Mouse (Mus musculus): ENCODE results near the gene Gpd1l. TPM values are rescaled to one million over a fixed set of nuclear protein-coding genes. Genes with fewer than 3 reads are reported as not detected.
A peak's percentile ranks its signal among the peaks of the same experiment; 100 is the strongest.

The Gpd1l gene
- polyA plus RNA-seq, 1 experiment from 2014 or later = 13.3 TPM

- no peaks in the 10 kb centered on the region for H3K27me3 ChIP-seq (ENCODE audit: control insufficient read depth, insufficient read depth, low read length)
- no peaks in the 10 kb centered on the region for H3K9me3 ChIP-seq (replicated peaks; ENCODE audit: control insufficient read depth, low read length)
- ATAC-seq (replicated peaks; ENCODE audit: insufficient number of reproducible peaks, low FRiP score, low TSS enrichment) = no peak
- peak overlapping the region; percentile 68 for H3K4me3 ChIP-seq (ENCODE audit: low read depth, low read length)
- 61% methylated on average over 11 of the region's 11 CpGs for WGBS (ENCODE audit: insufficient replicate concordance)
- H3K4me1 ChIP-seq (ENCODE audit: control insufficient read depth, insufficient read depth, low read length) = peaks cover 4% of the 10 kb centered on the region; the same call in 1 of the 2 replicates
- no peaks in the 10 kb centered on the region for H3K36me3 ChIP-seq (ENCODE audit: control insufficient read depth, insufficient read depth, low read length)
- 0 out of 2 replicates have a peak overlapping the region, but pooled peaks have one; percentile 22 for H3K9ac ChIP-seq (ENCODE audit: low read depth, low read length)
- H3K27ac ChIP-seq (ENCODE audit: low read depth, low read length) = no peak overlapping the region
- H3K4me2 ChIP-seq = peak overlapping the region; percentile 93
Observed at GRCm38 (mm10) chr9:114934231-114934630, 444 bp upstream of the Gpd1l start.

GRCm38 (mm10) chr9:114933037-114933722, 607 bp downstream of the Gpd1l start:
- WGBS (ENCODE audit: insufficient replicate concordance) = under 1% methylated on average over 50 of the region's 50 CpGs
- Histone ChIP-seq H3K4me1 (ENCODE audit: control insufficient read depth, insufficient read depth, low read length) (peaks cover 4% of the 10 kb centered on the region; the same call in 1 of the 2 replicates), H3K36me3 (ENCODE audit: control insufficient read depth, insufficient read depth, low read length) (no peaks in the 10 kb centered on the region), H3K4me2 (peak overlapping the region; percentile 93), H3K27ac (ENCODE audit: low read depth, low read length) (peak overlapping the region; percentile 62; the same call in 1 of the 2 replicates), H3K4me3 (ENCODE audit: low read depth, low read length) (peak overlapping the region; percentile 68), H3K27me3 (ENCODE audit: control insufficient read depth, insufficient read depth, low read length) (no peaks in the 10 kb centered on the region), H3K9ac (ENCODE audit: low read depth, low read length) (peak overlapping the region; percentile 71), H3K9me3 (replicated peaks; ENCODE audit: control insufficient read depth, low read length) (no peaks in the 10 kb centered on the region)
- ATAC-seq (replicated peaks; ENCODE audit: insufficient number of reproducible peaks, low FRiP score, low TSS enrichment) = peak; percentile 58

- no peaks in the 10 kb centered on the region for H3K27me3 ChIP-seq (ENCODE audit: control insufficient read depth, insufficient read depth, low read length)
- peaks cover 4% of the 10 kb centered on the region; the same call in 1 of the 2 replicates for H3K4me1 ChIP-seq (ENCODE audit: control insufficient read depth, insufficient read depth, low read length)
- no peaks in the 10 kb centered on the region for H3K9me3 ChIP-seq (replicated peaks; ENCODE audit: control insufficient read depth, low read length)
- H3K4me2 ChIP-seq = peak overlapping the region; percentile 93
- 23% methylated on average over 13 of the region's 13 CpGs for WGBS (ENCODE audit: insufficient replicate concordance)
- H3K36me3 ChIP-seq (ENCODE audit: control insufficient read depth, insufficient read depth, low read length) = no peaks in the 10 kb centered on the region
- peak overlapping the region; percentile 71 for H3K9ac ChIP-seq (ENCODE audit: low read depth, low read length)
- H3K27ac ChIP-seq (ENCODE audit: low read depth, low read length) = no peak overlapping the region
- peak overlapping the region; percentile 68 for H3K4me3 ChIP-seq (ENCODE audit: low read depth, low read length)
- ATAC-seq (replicated peaks; ENCODE audit: insufficient number of reproducible peaks, low FRiP score, low TSS enrichment) = no peak
Observed at GRCm38 (mm10) chr9:114932607-114933006, 1.2 kb downstream of the Gpd1l start.

- no peaks in the 10 kb centered on the region for H3K36me3 ChIP-seq (ENCODE audit: control insufficient read depth, insufficient read depth, low read length)
- no peak overlapping the region for H3K4me3 ChIP-seq (ENCODE audit: low read depth, low read length)
- WGBS (ENCODE audit: insufficient replicate concordance) = 91% methylated on average over 9 of the region's 9 CpGs
- H3K27me3 ChIP-seq (ENCODE audit: control insufficient read depth, insufficient read depth, low read length) = no peaks in the 10 kb centered on the region
- H3K4me1 ChIP-seq (ENCODE audit: control insufficient read depth, insufficient read depth, low read length) = peaks cover 4% of the 10 kb centered on the region; the same call in 1 of the 2 replicates
- H3K4me2 ChIP-seq = no peak overlapping the region
- no peaks in the 10 kb centered on the region for H3K9me3 ChIP-seq (replicated peaks; ENCODE audit: control insufficient read depth, low read length)
- H3K27ac ChIP-seq (ENCODE audit: low read depth, low read length) = no peak overlapping the region
- no peak overlapping the region for H3K9ac ChIP-seq (ENCODE audit: low read depth, low read length)
- ATAC-seq (replicated peaks; ENCODE audit: insufficient number of reproducible peaks, low FRiP score, low TSS enrichment) = no peak
Observed at GRCm38 (mm10) chr9:114930464-114931090, 3.2 kb downstream of the Gpd1l start.

- Histone ChIP-seq H3K36me3 (ENCODE audit: control insufficient read depth, insufficient read depth, low read length) (no peaks in the 10 kb centered on the region), H3K9ac (ENCODE audit: low read depth, low read length) (no peak overlapping the region), H3K4me1 (ENCODE audit: control insufficient read depth, insufficient read depth, low read length) (peaks cover 23% of the 10 kb centered on the region), H3K4me3 (ENCODE audit: low read depth, low read length) (no peak overlapping the region), H3K27ac (ENCODE audit: low read depth, low read length) (no peak overlapping the region), H3K27me3 (ENCODE audit: control insufficient read depth, insufficient read depth, low read length) (no peaks in the 10 kb centered on the region), H3K9me3 (replicated peaks; ENCODE audit: control insufficient read depth, low read length) (no peaks in the 10 kb centered on the region), H3K4me2 (no peak overlapping the region)
- no peak for ATAC-seq (replicated peaks; ENCODE audit: insufficient number of reproducible peaks, low FRiP score, low TSS enrichment)
- WGBS (ENCODE audit: insufficient replicate concordance) = 86% methylated on average over 5 of the region's 5 CpGs
Observed at GRCm38 (mm10) chr9:114925571-114925970, 8.2 kb downstream of the Gpd1l start.

GRCm38 (mm10) chr9:114925039-114925438, 8.7 kb downstream of the Gpd1l start:
- Histone ChIP-seq H3K36me3 (ENCODE audit: control insufficient read depth, insufficient read depth, low read length) (no peaks in the 10 kb centered on the region), H3K27ac (ENCODE audit: low read depth, low read length) (no peak overlapping the region), H3K4me2 (0 out of 2 replicates have a peak overlapping the region, but pooled peaks have one; percentile 2), H3K27me3 (ENCODE audit: control insufficient read depth, insufficient read depth, low read length) (no peaks in the 10 kb centered on the region), H3K4me1 (ENCODE audit: control insufficient read depth, insufficient read depth, low read length) (peaks cover 23% of the 10 kb centered on the region), H3K9ac (ENCODE audit: low read depth, low read length) (no peak overlapping the region), H3K4me3 (ENCODE audit: low read depth, low read length) (no peak overlapping the region), H3K9me3 (replicated peaks; ENCODE audit: control insufficient read depth, low read length) (no peaks in the 10 kb centered on the region)
- 59% methylated on average over 10 of the region's 10 CpGs for WGBS (ENCODE audit: insufficient replicate concordance)
- ATAC-seq (replicated peaks; ENCODE audit: insufficient number of reproducible peaks, low FRiP score, low TSS enrichment) = 0 out of 2 replicates have a peak, but pooled peaks have one; percentile 37

- no peaks in the 10 kb centered on the region for H3K9me3 ChIP-seq (replicated peaks; ENCODE audit: control insufficient read depth, low read length)
- no peak overlapping the region for H3K9ac ChIP-seq (ENCODE audit: low read depth, low read length)
- no peaks in the 10 kb centered on the region for H3K27me3 ChIP-seq (ENCODE audit: control insufficient read depth, insufficient read depth, low read length)
- 51% methylated on average over 5 of the region's 5 CpGs for WGBS (ENCODE audit: insufficient replicate concordance)
- peaks cover 23% of the 10 kb centered on the region for H3K4me1 ChIP-seq (ENCODE audit: control insufficient read depth, insufficient read depth, low read length)
- no peaks in the 10 kb centered on the region for H3K36me3 ChIP-seq (ENCODE audit: control insufficient read depth, insufficient read depth, low read length)
- H3K27ac ChIP-seq (ENCODE audit: low read depth, low read length) = no peak overlapping the region
- no peak for ATAC-seq (replicated peaks; ENCODE audit: insufficient number of reproducible peaks, low FRiP score, low TSS enrichment)
- H3K4me2 ChIP-seq = no peak overlapping the region
- H3K4me3 ChIP-seq (ENCODE audit: low read depth, low read length) = no peak overlapping the region
Observed at GRCm38 (mm10) chr9:114924511-114924910, 9.3 kb downstream of the Gpd1l start.

- Histone ChIP-seq H3K4me2 (no peak overlapping the region), H3K27ac (ENCODE audit: low read depth, low read length) (no peak overlapping the region), H3K27me3 (ENCODE audit: control insufficient read depth, insufficient read depth, low read length) (no peaks in the 10 kb centered on the region), H3K4me3 (ENCODE audit: low read depth, low read length) (no peak overlapping the region), H3K9me3 (replicated peaks; ENCODE audit: control insufficient read depth, low read length) (no peaks in the 10 kb centered on the region), H3K9ac (ENCODE audit: low read depth, low read length) (no peak overlapping the region), H3K4me1 (ENCODE audit: control insufficient read depth, insufficient read depth, low read length) (peaks cover 26% of the 10 kb centered on the region), H3K36me3 (ENCODE audit: control insufficient read depth, insufficient read depth, low read length) (no peaks in the 10 kb centered on the region)
- no peak for ATAC-seq (replicated peaks; ENCODE audit: insufficient number of reproducible peaks, low FRiP score, low TSS enrichment)
- WGBS (ENCODE audit: insufficient replicate concordance) = 51% methylated on average over 5 of the region's 5 CpGs
Observed at GRCm38 (mm10) chr9:114922209-114922608, 11.6 kb downstream of the Gpd1l start.

All from heart, embryonic 11.5 days (tissue).